Mouse (Mus musculus) embryo, embryonic 11 days (tissue): ENCODE results near the gene Srprb.
"Not testable (repeated sequence)": the region's sequence is repeated elsewhere in the genome, so short reads cannot be mapped to it uniquely, and the experiment has no call there.

ENCODE experiments used
- DNase-seq: peaks from one replicate; pipeline ENCODE4 v3.0.0-alpha.2; 2015

Srprb gene

GRCm38 (mm10) chr9:103208802-103209423, 7.0 kb upstream of the Srprb start:
- DNase-seq, result no peak

- peak; percentile 87 for DNase-seq
Measured at GRCm38 (mm10) chr9:103207846-103208245, 5.9 kb upstream of the Srprb start.

- no peak for DNase-seq
Measured at GRCm38 (mm10) chr9:103205786-103206185, 3.8 kb upstream of the Srprb start.

GRCm38 (mm10) chr9:103188416-103188815, 13.5 kb downstream of the Srprb start:
- no peak for DNase-seq

- no peak for DNase-seq
Measured at GRCm38 (mm10) chr9:103186747-103187146, 15.2 kb downstream of the Srprb start.

- no peak for DNase-seq
Measured at GRCm38 (mm10) chr9:103185946-103186345, 16.0 kb downstream of the Srprb start.

GRCm38 (mm10) chr9:103184855-103185254, 17.1 kb downstream of the Srprb start:
- DNase-seq, result no peak

- DNase-seq, result no peak
Measured at GRCm38 (mm10) chr9:103181886-103182285, 20.1 kb downstream of the Srprb start.

GRCm38 (mm10) chr9:103180807-103181565, 21.0 kb downstream of the Srprb start:
- DNase-seq, result peak; percentile 94

- DNase-seq, result no peak
Measured at GRCm38 (mm10) chr9:103180303-103180702, 21.6 kb downstream of the Srprb start.

- DNase-seq, result no peak
Measured at GRCm38 (mm10) chr9:103175692-103176091, 26.2 kb downstream of the Srprb start.

- DNase-seq, result peak; percentile 45
Measured at GRCm38 (mm10) chr9:103174771-103175519, 27.0 kb downstream of the Srprb start.

GRCm38 (mm10) chr9:103168771-103169170, 33.2 kb downstream of the Srprb start:
- no peak for DNase-seq

- DNase-seq, result no peak
Measured at GRCm38 (mm10) chr9:103168046-103168445, 33.9 kb downstream of the Srprb start.

- no peak for DNase-seq
Measured at GRCm38 (mm10) chr9:103163806-103164205, 38.1 kb downstream of the Srprb start.

GRCm38 (mm10) chr9:103155158-103155557, 46.8 kb downstream of the Srprb start:
- not testable (repeated sequence) for DNase-seq

GRCm38 (mm10) chr9:103154568-103154967, 47.4 kb downstream of the Srprb start:
- no peak for DNase-seq

- no peak for DNase-seq
Measured at GRCm38 (mm10) chr9:103153286-103153685, 48.7 kb downstream of the Srprb start.

GRCm38 (mm10) chr9:103149074-103149799, 52.7 kb downstream of the Srprb start:
- DNase-seq, result no peak

- no peak for DNase-seq
Measured at GRCm38 (mm10) chr9:103147103-103147502, 54.8 kb downstream of the Srprb start.

GRCm38 (mm10) chr9:103146703-103147102, 55.2 kb downstream of the Srprb start:
- peak; percentile 53 for DNase-seq

GRCm38 (mm10) chr9:103146257-103146656, 55.7 kb downstream of the Srprb start:
- no peak for DNase-seq

GRCm38 (mm10) chr9:103145351-103145750, 56.6 kb downstream of the Srprb start:
- DNase-seq, result no peak
